Mouse (Mus musculus) hindbrain, embryonic 13.5 days (tissue): ENCODE results near the gene Olfr1499. TPM values are rescaled to one million over a fixed set of nuclear protein-coding genes. Genes with fewer than 3 reads are reported as not detected.
"Not testable (repeated sequence)": the region's sequence is repeated elsewhere in the genome, so short reads cannot be mapped to it uniquely, and the experiment has no call there.

ENCODE experiments used
- ATAC-seq: fragments of 200-750 bp; cut with Nextera tagmentation; 2 replicates; pipeline ENCODE4 v1.8.0; 2017; ENCODE audit warnings: moderate TSS enrichment; ENCODE audit not compliant: low FRiP score
- H3K27ac ChIP-seq: fragments of 300-500 bp; sonication (generic); 2 replicates; pipeline ENCODE4 v1.5.1; 2015; ENCODE audit warnings: inconsistent platforms, mild to moderate bottlenecking, moderate library complexity
- H3K27me3 ChIP-seq: fragments of 300-500 bp; sonication (generic); 2 replicates; pipeline ENCODE4 v1.6.1; 2015; ENCODE audit warnings: mild to moderate bottlenecking, inconsistent platforms
- H3K36me3 ChIP-seq: fragments of 300-500 bp; sonication (generic); 2 replicates; pipeline ENCODE4 v1.6.1; 2015; ENCODE audit warnings: mild to moderate bottlenecking, inconsistent platforms
- H3K4me1 ChIP-seq: fragments of 300-500 bp; sonication (generic); replicated peaks from 2 replicates; pipeline ENCODE4 v1.6.1; 2015; ENCODE audit warnings: inconsistent platforms
- H3K4me2 ChIP-seq: fragments of 300-500 bp; sonication (generic); 2 replicates; pipeline ENCODE4 v1.6.1; 2015; ENCODE audit warnings: inconsistent platforms, mild to moderate bottlenecking, moderate library complexity
- H3K4me3 ChIP-seq: fragments of 300-500 bp; sonication (generic); 2 replicates; pipeline ENCODE4 v1.5.1; 2015; ENCODE audit warnings: mild to moderate bottlenecking, inconsistent platforms
- H3K9ac ChIP-seq: fragments of 300-500 bp; sonication (generic); 2 replicates; pipeline ENCODE4 v1.6.1; 2015; ENCODE audit warnings: mild to moderate bottlenecking, inconsistent platforms
- H3K9me3 ChIP-seq: fragments of 300-500 bp; sonication (generic); 2 replicates; pipeline ENCODE4 v1.6.1; 2016; ENCODE audit warnings: inconsistent platforms
- WGBS: fragments of 180-500 bp; shearing (Covaris S2); methylation state at CpG from one replicate; pipeline ENCODE4 v1.1.7; 2015; 5-methylcytosine and 5-hydroxymethylcytosine counted together
- polyA plus RNA-seq: library from polyadenylated mRNA; unstranded; fragments of >200 nt; fragmentation: Nextera tagmentation; extraction: Ambion mirVana; gene quantifications from 2 replicates; pipeline ENCODE4 v1.2.1, GENCODE M21; 2015

The Olfr1499 gene
- polyA plus RNA-seq = not detected in 2 replicates

GRCm38 (mm10) chr19:13819347-13819746 lies at the start of gene Olfr1499:
Olfr1499 (minus strand) TSS chr19:13819447.
- no peak within 1 kb of the TSS for H3K9ac ChIP-seq
- H3K4me1 ChIP-seq = no peaks in the 10 kb centered on the region
- H3K9me3 ChIP-seq = no peaks in the 10 kb centered on the region
- no peak within 1 kb of the TSS for H3K27ac ChIP-seq
- H3K27me3 ChIP-seq = no peaks in the 10 kb centered on the region
- no peak within 1 kb of the TSS for H3K4me2 ChIP-seq
- no peak within 1 kb of the TSS for H3K4me3 ChIP-seq
- no peak for ATAC-seq
- no peaks in the 10 kb centered on the region for H3K36me3 ChIP-seq

GRCm38 (mm10) chr19:13861495-13861894 lies 42.2 kb upstream of the Olfr1499 start, which contains the start of gene Olfr1502:
Olfr1502 (plus strand) TSS chr19:13861795.
- H3K27ac ChIP-seq = no peak within 1 kb of the TSS
- no peak within 1 kb of the TSS for H3K4me3 ChIP-seq
- 95% methylated on average over 1 of the region's 1 CpGs for WGBS
- no peaks in the 10 kb centered on the region for H3K27me3 ChIP-seq
- no peak for ATAC-seq
- H3K4me1 ChIP-seq = no peaks in the 10 kb centered on the region
- H3K36me3 ChIP-seq = no peaks in the 10 kb centered on the region
- H3K9me3 ChIP-seq = no peaks in the 10 kb centered on the region
- no peak within 1 kb of the TSS for H3K9ac ChIP-seq
- no peak within 1 kb of the TSS for H3K4me2 ChIP-seq

- not testable (repeated sequence) for H3K36me3 ChIP-seq, ATAC-seq, H3K4me2 ChIP-seq, H3K9ac ChIP-seq, H3K9me3 ChIP-seq, H3K4me1 ChIP-seq, H3K27ac ChIP-seq, H3K27me3 ChIP-seq, H3K4me3 ChIP-seq
These were observed 31.3 kb upstream of the Olfr1499 start, which contains the start of gene Olfr1501 for GRCm38 (mm10) chr19:13850592-13850991. Olfr1501 (minus strand) TSS chr19:13850692.

GRCm38 (mm10) chr19:13830388-13830787 lies 11.1 kb upstream of the Olfr1499 start, which contains the start of gene Olfr1500:
Olfr1500 (minus strand) TSS chr19:13830488.
- H3K4me3 ChIP-seq = no peak within 1 kb of the TSS
- no peak within 1 kb of the TSS for H3K4me2 ChIP-seq
- ATAC-seq = no peak
- no peaks in the 10 kb centered on the region for H3K4me1 ChIP-seq
- no peaks in the 10 kb centered on the region for H3K9me3 ChIP-seq
- no peaks in the 10 kb centered on the region for H3K27me3 ChIP-seq
- no peak within 1 kb of the TSS for H3K9ac ChIP-seq
- H3K27ac ChIP-seq = no peak within 1 kb of the TSS
- H3K36me3 ChIP-seq = no peaks in the 10 kb centered on the region

GRCm38 (mm10) chr19:13828447-13828846 lies 9.2 kb upstream of the Olfr1499 start:
- no peak for ATAC-seq
- no peak overlapping the region for H3K4me3 ChIP-seq
- no peak overlapping the region for H3K9ac ChIP-seq
- no peak overlapping the region for H3K27ac ChIP-seq
- no peaks in the 10 kb centered on the region for H3K4me1 ChIP-seq
- no peak overlapping the region for H3K4me2 ChIP-seq
- no peaks in the 10 kb centered on the region for H3K36me3 ChIP-seq
- no peaks in the 10 kb centered on the region for H3K9me3 ChIP-seq
- WGBS = 78% methylated on average over 3 of the region's 3 CpGs
- H3K27me3 ChIP-seq = no peaks in the 10 kb centered on the region

- Histone ChIP-seq H3K4me3 (no peak overlapping the region), H3K27ac (no peak overlapping the region), H3K9ac (no peak overlapping the region), H3K4me2 (no peak overlapping the region), H3K36me3 (no peaks in the 10 kb centered on the region), H3K4me1 (no peaks in the 10 kb centered on the region), H3K27me3 (no peaks in the 10 kb centered on the region), H3K9me3 (no peaks in the 10 kb centered on the region)
- 74% methylated on average over 5 of the region's 5 CpGs for WGBS
- no peak for ATAC-seq
These were observed 1.6 kb upstream of the Olfr1499 start for GRCm38 (mm10) chr19:13820847-13821246.

- ATAC-seq = no peak
- H3K4me2 ChIP-seq = no peak overlapping the region
- WGBS = 36% methylated on average over 5 of the region's 5 CpGs
- H3K36me3 ChIP-seq = no peaks in the 10 kb centered on the region
- no peak overlapping the region for H3K27ac ChIP-seq
- H3K27me3 ChIP-seq = no peaks in the 10 kb centered on the region
- no peak overlapping the region for H3K9ac ChIP-seq
- H3K4me1 ChIP-seq = no peaks in the 10 kb centered on the region
- no peaks in the 10 kb centered on the region for H3K9me3 ChIP-seq
- H3K4me3 ChIP-seq = no peak overlapping the region
These were observed 420 bp downstream of the Olfr1499 start for GRCm38 (mm10) chr19:13818827-13819226.

GRCm38 (mm10) chr19:13812823-13813222 lies 6.4 kb downstream of the Olfr1499 start:
- Histone ChIP-seq H3K9me3 (no peaks in the 10 kb centered on the region), H3K27me3 (no peaks in the 10 kb centered on the region), H3K27ac (no peak overlapping the region), H3K36me3 (no peaks in the 10 kb centered on the region), H3K4me1 (no peaks in the 10 kb centered on the region), H3K4me2 (no peak overlapping the region), H3K9ac (no peak overlapping the region), H3K4me3 (no peak overlapping the region)
- no peak for ATAC-seq
- 62% methylated on average over 2 of the region's 2 CpGs for WGBS

- not testable (repeated sequence) for H3K9me3 ChIP-seq, H3K4me1 ChIP-seq, H3K27me3 ChIP-seq, H3K36me3 ChIP-seq, H3K9ac ChIP-seq, H3K4me3 ChIP-seq, H3K27ac ChIP-seq, H3K4me2 ChIP-seq, ATAC-seq
- WGBS = 62% methylated on average over 1 of the region's 1 CpGs
These were observed 13.8 kb downstream of the Olfr1499 start for GRCm38 (mm10) chr19:13805486-13805885.

GRCm38 (mm10) chr19:13798102-13798501 lies 21.1 kb downstream of the Olfr1499 start, which contains the start of gene Olfr1497:
Olfr1497 (minus strand) TSS chr19:13798202.
- Histone ChIP-seq H3K9ac (no peak within 1 kb of the TSS), H3K9me3 (no peaks in the 10 kb centered on the region), H3K4me3 (no peak within 1 kb of the TSS), H3K36me3 (no peaks in the 10 kb centered on the region), H3K4me1 (no peaks in the 10 kb centered on the region), H3K27me3 (no peaks in the 10 kb centered on the region), H3K4me2 (no peak within 1 kb of the TSS), H3K27ac (no peak within 1 kb of the TSS)
- no peak for ATAC-seq

- WGBS = 92% methylated on average over 1 of the region's 1 CpGs
- H3K9me3 ChIP-seq = no peaks in the 10 kb centered on the region
- H3K27ac ChIP-seq = no peak within 1 kb of the TSS
- H3K27me3 ChIP-seq = no peaks in the 10 kb centered on the region
- no peaks in the 10 kb centered on the region for H3K4me1 ChIP-seq
- no peak within 1 kb of the TSS for H3K9ac ChIP-seq
- H3K36me3 ChIP-seq = no peaks in the 10 kb centered on the region
- no peak within 1 kb of the TSS for H3K4me3 ChIP-seq
- ATAC-seq = no peak
- H3K4me2 ChIP-seq = no peak within 1 kb of the TSS
These were observed 41.7 kb downstream of the Olfr1499 start, which contains the start of gene Olfr1496 for GRCm38 (mm10) chr19:13777578-13777977. Olfr1496 (plus strand) TSS chr19:13777878.

GRCm38 (mm10) chr19:13768565-13769276 lies 50.5 kb downstream of the Olfr1499 start:
- no peak overlapping the region for H3K4me3 ChIP-seq
- H3K4me1 ChIP-seq = no peaks in the 10 kb centered on the region
- H3K4me2 ChIP-seq = no peak overlapping the region
- no peak for ATAC-seq
- H3K27ac ChIP-seq = no peak overlapping the region
- no peaks in the 10 kb centered on the region for H3K36me3 ChIP-seq
- H3K27me3 ChIP-seq = no peaks in the 10 kb centered on the region
- 91% methylated on average over 9 of the region's 9 CpGs for WGBS
- no peak overlapping the region for H3K9ac ChIP-seq
- peaks cover 5% of the 10 kb centered on the region; the same call in 1 of the 2 replicates for H3K9me3 ChIP-seq

GRCm38 (mm10) chr19:13764306-13764705 lies 54.9 kb downstream of the Olfr1499 start, which contains the start of gene Olfr1495:
Olfr1495 (plus strand) TSS chr19:13764606.
- Histone ChIP-seq H3K4me1 (no peaks in the 10 kb centered on the region), H3K27ac (no peak within 1 kb of the TSS), H3K4me2 (no peak within 1 kb of the TSS), H3K9me3 (peaks cover 5% of the 10 kb centered on the region; the same call in 1 of the 2 replicates), H3K27me3 (no peaks in the 10 kb centered on the region), H3K4me3 (no peak within 1 kb of the TSS), H3K9ac (no peak within 1 kb of the TSS), H3K36me3 (no peaks in the 10 kb centered on the region)
- WGBS = 83% methylated on average over 3 of the region's 3 CpGs
- ATAC-seq = no peak
